Mouse (Mus musculus) spleen, adult 12 weeks (tissue): ENCODE measurements around the gene Rsf1.

Source experiments
- DNase-seq: peaks from one replicate; pipeline ENCODE4 v3.0.0; 2022; ENCODE audit warnings: low spot score

Rsf1 gene

GRCm38 (mm10) chr7:97579067-97579975 lies at the start of gene Rsf1, which contains the start of gene Aamdc:
Gene Rsf1, plus strand, starts transcription at chr7:97579889.
Gene Aamdc, minus strand, starts transcription at chr7:97579497.
- DNase-seq = peak; percentile 88

- DNase-seq = no peak
Measured at GRCm38 (mm10) chr7:97535531-97535930, 44.2 kb upstream of the Rsf1 start.

GRCm38 (mm10) chr7:97536571-97536970 lies 43.1 kb upstream of the Rsf1 start:
- no peak for DNase-seq

GRCm38 (mm10) chr7:97546462-97546861 lies 33.2 kb upstream of the Rsf1 start:
- no peak for DNase-seq

GRCm38 (mm10) chr7:97549301-97549700 lies 30.4 kb upstream of the Rsf1 start:
- no peak for DNase-seq

- no peak for DNase-seq
Measured at GRCm38 (mm10) chr7:97550673-97551072, 29.0 kb upstream of the Rsf1 start.

- DNase-seq = no peak
Measured at GRCm38 (mm10) chr7:97563576-97563975, 16.1 kb upstream of the Rsf1 start.

- DNase-seq = no peak
Measured at GRCm38 (mm10) chr7:97569372-97569771, 10.3 kb upstream of the Rsf1 start.

- no peak for DNase-seq
Measured at GRCm38 (mm10) chr7:97570389-97570788, 9.3 kb upstream of the Rsf1 start.

- DNase-seq = no peak
Measured at GRCm38 (mm10) chr7:97578361-97579066, 1.2 kb upstream of the Rsf1 start.

- peak; percentile 46 for DNase-seq
Measured at GRCm38 (mm10) chr7:97579976-97580842, 520 bp downstream of the Rsf1 start.

GRCm38 (mm10) chr7:97580843-97581214 lies 1.1 kb downstream of the Rsf1 start:
- DNase-seq = peak; percentile 71

- DNase-seq = no peak
Measured at GRCm38 (mm10) chr7:97588506-97588905, 8.8 kb downstream of the Rsf1 start.

- no peak for DNase-seq
Measured at GRCm38 (mm10) chr7:97590488-97590887, 10.8 kb downstream of the Rsf1 start.

- DNase-seq = no peak
Measured at GRCm38 (mm10) chr7:97591336-97591735, 11.6 kb downstream of the Rsf1 start.

- DNase-seq = no peak
Measured at GRCm38 (mm10) chr7:97592396-97592795, 12.7 kb downstream of the Rsf1 start.

- no peak for DNase-seq
Measured at GRCm38 (mm10) chr7:97593535-97593934, 13.8 kb downstream of the Rsf1 start.

- DNase-seq = no peak
Measured at GRCm38 (mm10) chr7:97598548-97598947, 18.9 kb downstream of the Rsf1 start.

GRCm38 (mm10) chr7:97621346-97621745 lies 41.7 kb downstream of the Rsf1 start:
- no peak for DNase-seq

GRCm38 (mm10) chr7:97622676-97623075 lies 43.0 kb downstream of the Rsf1 start:
- no peak for DNase-seq

- no peak for DNase-seq
Measured at GRCm38 (mm10) chr7:97623402-97623801, 43.7 kb downstream of the Rsf1 start.

- DNase-seq = no peak
Measured at GRCm38 (mm10) chr7:97629351-97629750, 49.7 kb downstream of the Rsf1 start.
